Mouse (Mus musculus): ENCODE measurements around the gene Kcnk3.

GRCm38 (mm10) chr5:30622841-30623185 lies 34.8 kb downstream of the Kcnk3 start:
- TF ChIP-seq POLR2A (IDR thresholded peaks at IDR 0.05; ENCODE audit: insufficient read depth, low read length), result no peak
- TF ChIP-seq CTCF (IDR thresholded peaks at IDR 0.05; ENCODE audit: low read depth, low read length), result no peak

Measured in ES-Bruce4 (cell line).